Mouse (Mus musculus) Muller cell, postnatal 12 days (primary cell): ENCODE results near the gene Etv4.

ENCODE experiments used
- DNase-seq: peaks from one replicate; pipeline ENCODE4 v3.0.0-alpha.2; 2015; ENCODE audit errors: inconsistent ontology term

Gene Etv4

GRCm38 (mm10) chr11:101785143-101785851, at the start of gene Etv4:
Etv4 (minus strand) TSS chr11:101785371.
- peak; percentile 100 for DNase-seq

GRCm38 (mm10) chr11:101832001-101832400, 46.8 kb upstream of the Etv4 start:
- no peak for DNase-seq

GRCm38 (mm10) chr11:101830616-101831015, 45.4 kb upstream of the Etv4 start:
- peak; percentile 53 for DNase-seq

GRCm38 (mm10) chr11:101830112-101830511, 44.9 kb upstream of the Etv4 start:
- peak; percentile 83 for DNase-seq

GRCm38 (mm10) chr11:101828718-101829117, 43.5 kb upstream of the Etv4 start:
- DNase-seq: no peak

- DNase-seq: peak; percentile 56
Observed at GRCm38 (mm10) chr11:101823210-101823609, 38.0 kb upstream of the Etv4 start.

GRCm38 (mm10) chr11:101820899-101821298, 35.7 kb upstream of the Etv4 start:
- no peak for DNase-seq

GRCm38 (mm10) chr11:101819853-101820252, 34.7 kb upstream of the Etv4 start:
- no peak for DNase-seq

- DNase-seq: no peak
Observed at GRCm38 (mm10) chr11:101815103-101816085, 30.2 kb upstream of the Etv4 start.

GRCm38 (mm10) chr11:101814375-101815102, 29.4 kb upstream of the Etv4 start:
- DNase-seq: peak; percentile 82

GRCm38 (mm10) chr11:101813259-101813658, 28.1 kb upstream of the Etv4 start:
- peak; percentile 56 for DNase-seq

- DNase-seq: no peak
Observed at GRCm38 (mm10) chr11:101809060-101809828, 24.1 kb upstream of the Etv4 start.

- peak; percentile 85 for DNase-seq
Observed at GRCm38 (mm10) chr11:101807266-101807665, 22.1 kb upstream of the Etv4 start.

GRCm38 (mm10) chr11:101806741-101807140, 21.6 kb upstream of the Etv4 start:
- peak; percentile 70 for DNase-seq

- DNase-seq: no peak
Observed at GRCm38 (mm10) chr11:101805113-101805704, 20.0 kb upstream of the Etv4 start.

- DNase-seq: no peak
Observed at GRCm38 (mm10) chr11:101801386-101801785, 16.2 kb upstream of the Etv4 start.

- DNase-seq: no peak
Observed at GRCm38 (mm10) chr11:101798083-101798482, 12.9 kb upstream of the Etv4 start.

- DNase-seq: no peak
Observed at GRCm38 (mm10) chr11:101797355-101797754, 12.2 kb upstream of the Etv4 start.

GRCm38 (mm10) chr11:101790811-101791526, 5.8 kb upstream of the Etv4 start:
- DNase-seq: peak; percentile 90

- no peak for DNase-seq
Observed at GRCm38 (mm10) chr11:101787432-101787831, 2.3 kb upstream of the Etv4 start.
